In genomic region chrX:73823747-73824146, GRCm38 (mm10) we compare ENCODE assay signal across 8 mouse cellular contexts. TPM values are rescaled to one million over a fixed set of nuclear protein-coding genes. Genes with fewer than 3 reads are reported as not detected.
DNase-seq lines count a peak whose midpoint lies in the region; ATAC-seq lines count a peak whose summit lies in the region.

No protein-coding gene starts in this region.

- no peaks in the 10 kb centered on the region for H3K9me3 ChIP-seq in hindbrain, embryonic 15.5 days
- no peaks in the 10 kb centered on the region for H3K9me3 ChIP-seq in neural tube, embryonic 14.5 days (ENCODE audit: control insufficient read depth, low read length)

- no peaks in the 10 kb centered on the region for H3K27me3 ChIP-seq in hindbrain, embryonic 15.5 days
- no peaks in the 10 kb centered on the region for H3K27me3 ChIP-seq in neural tube, embryonic 14.5 days (ENCODE audit: control insufficient read depth, insufficient read depth, low read length)

- peak overlapping the region; percentile 69 for H3K9ac ChIP-seq in hindbrain, embryonic 15.5 days
- peak overlapping the region; percentile 81 for H3K9ac ChIP-seq in neural tube, embryonic 14.5 days (replicated peaks; ENCODE audit: low read depth, low read length)

- WGBS in hindbrain, embryonic 15.5 days, result 33% methylated on average over 17 of the region's 17 CpGs
- 19% methylated on average over 17 of the region's 17 CpGs for WGBS in neural tube, embryonic 14.5 days

- peak; percentile 7 for DNase-seq in adrenal gland, postnatal 14 days
- no peak for DNase-seq in adrenal gland, adult 8-10 months
- DNase-seq in right cerebral cortex, postnatal 25 days, result peak; percentile 11
- DNase-seq in right cerebral cortex, adult 18-20 months, result no peak
- DNase-seq in layer of hippocampus, adult 18-20 months (ENCODE audit: low spot score in 2 of 2), result no peak
- DNase-seq in B cell, adult 2 months, result no peak

- peaks cover 17% of the 10 kb centered on the region; the same call in 1 of the 2 replicates for H3K4me1 ChIP-seq in hindbrain, embryonic 15.5 days (replicated peaks)
- H3K4me1 ChIP-seq in neural tube, embryonic 14.5 days (ENCODE audit: control insufficient read depth, insufficient read depth, low read length), result 0 out of 2 replicates have a peak, but pooled peaks cover 3% of the 10 kb centered on the region

- H3K36me3 ChIP-seq in hindbrain, embryonic 15.5 days, result no peaks in the 10 kb centered on the region
- no peaks in the 10 kb centered on the region for H3K36me3 ChIP-seq in neural tube, embryonic 14.5 days (ENCODE audit: control insufficient read depth, insufficient read depth, low read length)

- peak overlapping the region; percentile 69 for H3K4me3 ChIP-seq in hindbrain, embryonic 15.5 days
- peak overlapping the region; percentile 55 for H3K4me3 ChIP-seq in neural tube, embryonic 14.5 days (ENCODE audit: low read depth, low read length)

- ATAC-seq in hindbrain, embryonic 15.5 days (ENCODE audit: low FRiP score, low read depth), result peak; percentile 40
- peak; percentile 28 for ATAC-seq in neural tube, embryonic 14.5 days (ENCODE audit: low read depth)

- H3K27ac ChIP-seq in hindbrain, embryonic 15.5 days (replicated peaks), result peak overlapping the region; percentile 93; the same call in 1 of the 2 replicates
- no peak overlapping the region for H3K27ac ChIP-seq in neural tube, embryonic 14.5 days (ENCODE audit: low read depth, low read length)

- peak overlapping the region; percentile 69 for H3K4me2 ChIP-seq in hindbrain, embryonic 15.5 days
- peak overlapping the region; percentile 58 for H3K4me2 ChIP-seq in neural tube, embryonic 14.5 days (ENCODE audit: low read depth, low read length)

RNA-seq across cellular contexts. Expression of gene Pdzd4, which starts 1.0 kb away (rescaled TPM):
- total RNA-seq in adrenal gland, postnatal 14 days (2021), result 4.4 and 4.5 TPM in 2 replicates
- total RNA-seq in adrenal gland, adult 8-10 months (2022), result 1 to 10 TPM; 4.4 to 8.1 (median 6.4) TPM
- polyA plus RNA-seq in hindbrain, embryonic 15.5 days (2015; fragmentation: Nextera tagmentation; extraction: Ambion mirVana), result 4.5 and 4.7 TPM in 2 replicates
- polyA plus RNA-seq in neural tube, embryonic 14.5 days (2014; fragmentation: Nextera tagmentation; extraction: Ambion mirVana), result 5.4 and 6.5 TPM in 2 replicates
- 100 to 1,000 TPM in 1 of 2 experiments, 10 to 100 TPM in 1; 95.8 to 104 TPM for total RNA-seq in layer of hippocampus, adult 18-20 months (2021)

RNA-seq across cellular contexts. Expression of gene Ssr4, which starts 36.9 kb away (rescaled TPM):
- 148 and 176 TPM in 2 replicates for total RNA-seq in adrenal gland, postnatal 14 days (2021)
- total RNA-seq in adrenal gland, adult 8-10 months (2022), result 100 to 1,000 TPM; 150 to 176 (median 163) TPM
- 143 and 154 TPM in 2 replicates for polyA plus RNA-seq in hindbrain, embryonic 15.5 days (2015; fragmentation: Nextera tagmentation; extraction: Ambion mirVana)
- polyA plus RNA-seq in neural tube, embryonic 14.5 days (2014; fragmentation: Nextera tagmentation; extraction: Ambion mirVana), result 169 and 171 TPM in 2 replicates
- 10 to 100 TPM; 87.4 to 87.6 TPM for total RNA-seq in layer of hippocampus, adult 18-20 months (2021)

RNA-seq across cellular contexts. Expression of gene Idh3g, which starts 37.0 kb away (rescaled TPM):
- 739 and 769 TPM in 2 replicates for total RNA-seq in adrenal gland, postnatal 14 days (2021)
- 100 to 1,000 TPM; 295 to 431 (median 378) TPM for total RNA-seq in adrenal gland, adult 8-10 months (2022)
- polyA plus RNA-seq in hindbrain, embryonic 15.5 days (2015; fragmentation: Nextera tagmentation; extraction: Ambion mirVana), result 252 and 268 TPM in 2 replicates
- 264 and 309 TPM in 2 replicates for polyA plus RNA-seq in neural tube, embryonic 14.5 days (2014; fragmentation: Nextera tagmentation; extraction: Ambion mirVana)
- total RNA-seq in layer of hippocampus, adult 18-20 months (2021), result 100 to 1,000 TPM; 194 to 204 TPM

RNA-seq across cellular contexts. Expression of gene Srpk3, which starts 49.5 kb away (rescaled TPM):
- total RNA-seq in adrenal gland, postnatal 14 days (2021), result 0.82 and 2.6 TPM in 2 replicates
- under 1 TPM; 0.42 to 0.71 (median 0.52) TPM for total RNA-seq in adrenal gland, adult 8-10 months (2022)
- polyA plus RNA-seq in hindbrain, embryonic 15.5 days (2015; fragmentation: Nextera tagmentation; extraction: Ambion mirVana), result 1.4 and 1.9 TPM in 2 replicates
- polyA plus RNA-seq in neural tube, embryonic 14.5 days (2014; fragmentation: Nextera tagmentation; extraction: Ambion mirVana), result 1.2 and 2.4 TPM in 2 replicates
- total RNA-seq in layer of hippocampus, adult 18-20 months (2021), result 1 to 10 TPM; 2.7 to 6.3 TPM

Comparison
In these comparisons a context has a peak if more than half of its experiments do, and no peak if none do; other contexts are left out.
1. DNase-seq: peak in adrenal gland, postnatal 14 days (single experiment) and right cerebral cortex, postnatal 25 days (single experiment); none in adrenal gland, adult 8-10 months (single experiment), right cerebral cortex, adult 18-20 months (single experiment), layer of hippocampus, adult 18-20 months (0 of 2) and B cell, adult 2 months (0 of 2).
2. RNA of gene Pdzd4, which starts 1.0 kb away (total RNA-seq): 95.8 to 104 TPM in layer of hippocampus, adult 18-20 months; 4.4 to 8.1 TPM in adrenal gland, adult 8-10 months and 4.4 to 4.5 TPM in adrenal gland, postnatal 14 days; every median in the first group is over 10 times any median in the second.